Mouse (Mus musculus) liver, postnatal 0 days (tissue): ENCODE results near the gene Plaur. TPM values are rescaled to one million over a fixed set of nuclear protein-coding genes. Genes with fewer than 3 reads are reported as not detected.
"Not testable (repeated sequence)": the region's sequence is repeated elsewhere in the genome, so short reads cannot be mapped to it uniquely, and the experiment has no call there.

ENCODE experiments used
- ATAC-seq: fragments of 200-750 bp; cut with Nextera tagmentation; 2 replicates; pipeline ENCODE4 v1.8.0; 2017; ENCODE audit warnings: mild to moderate bottlenecking, moderate library complexity
- DNase-seq: peaks from one replicate; pipeline ENCODE4 v3.0.0-alpha.2; 2016
- H3K27ac ChIP-seq: fragments of 300-500 bp; sonication (generic); 2 replicates; pipeline ENCODE4 v1.5.1; 2014; ENCODE audit warnings: antibody characterized with exemption, moderate library complexity, mild to moderate bottlenecking, low read depth
- H3K27me3 ChIP-seq: fragments of 300-500 bp; sonication (generic); 2 replicates; pipeline ENCODE4 v1.6.1; 2014; ENCODE audit warnings: low read length, control low read depth, mixed read lengths; ENCODE audit not compliant: insufficient read depth
- H3K36me3 ChIP-seq: fragments of 300-500 bp; sonication (generic); replicated peaks from 2 replicates; pipeline ENCODE4 v1.6.1; 2014; ENCODE audit warnings: mild to moderate bottlenecking, control low read depth, low read length, moderate library complexity, mixed read lengths; ENCODE audit not compliant: insufficient read depth
- H3K4me1 ChIP-seq: fragments of 300-500 bp; sonication (generic); 2 replicates; pipeline ENCODE4 v1.6.1; 2014; ENCODE audit warnings: antibody characterized with exemption, mild to moderate bottlenecking, control low read depth; ENCODE audit not compliant: insufficient read depth
- H3K4me2 ChIP-seq: fragments of 300-500 bp; sonication (generic); 2 replicates; pipeline ENCODE4 v1.6.1; 2014; ENCODE audit warnings: low read depth, mild to moderate bottlenecking, low read length, moderate library complexity, mixed read lengths
- H3K4me3 ChIP-seq: fragments of 300-500 bp; sonication (generic); 2 replicates; pipeline ENCODE4 v1.5.1; 2014; ENCODE audit warnings: low read depth, low read length
- H3K9ac ChIP-seq: fragments of 300-500 bp; sonication (generic); replicated peaks from 2 replicates; pipeline ENCODE4 v1.6.1; 2014; ENCODE audit warnings: mild to moderate bottlenecking, moderate library complexity
- H3K9me3 ChIP-seq: fragments of 300-500 bp; sonication (generic); 2 replicates; pipeline ENCODE4 v1.6.1; 2016; ENCODE audit warnings: mild to moderate bottlenecking, control low read depth, low read length, mixed read lengths
- CTCF ChIP-seq: sonication (generic); IDR thresholded peaks from 2 replicates; pipeline ENCODE4 v1.5.1; 2016; ENCODE audit warnings: antibody characterized with exemption, low read depth
- EP300 ChIP-seq: IDR thresholded peaks from 2 replicates; pipeline ENCODE4 v1.6.1; 2016; ENCODE audit warnings: antibody characterized with exemption, low read depth, mild to moderate bottlenecking
- WGBS: fragments of 180-500 bp; shearing (Covaris S2); extraction: QIAGEN DNeasy Blood & Tissue Kit; methylation state at CpG from one replicate; pipeline ENCODE4 v1.1.7; 2014; ENCODE audit not compliant: insufficient replicate concordance; 5-methylcytosine and 5-hydroxymethylcytosine counted together
- polyA plus RNA-seq: library from polyadenylated mRNA; unstranded; fragments of >200 nt; fragmentation: Nextera tagmentation; extraction: Ambion mirVana; gene quantifications from 2 replicates; pipeline ENCODE4 v1.2.1, GENCODE M21; 2015

The Plaur gene
- polyA plus RNA-seq, 1 experiment from 2014 or later, result 10.8 TPM

- Histone ChIP-seq H3K4me1 (peaks cover 14% of the 10 kb centered on the region), H3K9me3 (no peaks in the 10 kb centered on the region), H3K36me3 (no peaks in the 10 kb centered on the region), H3K4me2 (peak within 1 kb of the TSS; percentile 97), H3K27ac (peak within 1 kb of the TSS; percentile 90), H3K9ac (peak within 1 kb of the TSS; percentile 86), H3K27me3 (peaks cover 11% of the 10 kb centered on the region), H3K4me3 (peak within 1 kb of the TSS; percentile 69)
- 2% methylated on average over 74 of the region's 84 CpGs for WGBS
- peak; percentile 89 for ATAC-seq
- TF ChIP-seq CTCF (no peak), EP300 (no peak)
- DNase-seq, result peak; percentile 88
Observed at GRCm38 (mm10) chr7:24506838-24507725, 44.8 kb downstream of the Plaur start, which contains the start of gene Zfp428. Gene Zfp428, plus strand, starts transcription at chr7:24507006.

DNA sequence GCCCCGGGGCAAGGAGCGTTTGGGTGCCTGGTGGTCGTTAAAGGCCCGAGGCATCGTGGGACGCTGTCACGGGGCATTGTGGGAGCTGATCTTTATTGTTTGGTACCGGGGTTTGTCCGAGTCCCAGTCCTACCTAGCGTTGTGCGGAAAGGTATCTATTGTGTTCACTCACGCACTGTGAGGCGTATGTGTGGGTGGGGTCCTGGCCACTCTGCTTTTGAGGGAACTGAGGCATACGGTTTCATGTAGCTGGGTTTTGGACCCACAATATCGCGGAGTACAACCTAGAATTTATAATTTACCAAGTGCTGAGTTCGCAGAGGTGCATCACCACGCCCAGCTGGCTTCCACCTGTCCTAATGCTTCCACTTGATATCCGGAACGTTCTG lies 45.4 kb downstream of the Plaur start:
- H3K9ac ChIP-seq, result peak overlapping the region; percentile 86
- DNase-seq (no peak), ATAC-seq (peak; percentile 3; the same call in 1 of the 2 replicates)
- WGBS, result 1% methylated on average over 20 of the region's 20 CpGs
- TF ChIP-seq CTCF (no peak), EP300 (no peak)
- peak overlapping the region; percentile 97 for H3K4me2 ChIP-seq
- H3K9me3 ChIP-seq, result no peaks in the 10 kb centered on the region
- H3K27me3 ChIP-seq, result peaks cover 6% of the 10 kb centered on the region
- peaks cover 14% of the 10 kb centered on the region for H3K4me1 ChIP-seq
- H3K27ac ChIP-seq, result peak overlapping the region; percentile 90
- H3K36me3 ChIP-seq, result no peaks in the 10 kb centered on the region
- peak overlapping the region; percentile 69 for H3K4me3 ChIP-seq

- H3K36me3 ChIP-seq, result no peaks in the 10 kb centered on the region; the same call in 1 of the 2 replicates
- 86% methylated on average over 7 of the region's 7 CpGs for WGBS
- no peaks in the 10 kb centered on the region for H3K4me1 ChIP-seq
- no peaks in the 10 kb centered on the region for H3K27me3 ChIP-seq
- no peak for TF ChIP-seq CTCF
- TF ChIP-seq EP300, result no peak
- H3K9me3 ChIP-seq, result no peaks in the 10 kb centered on the region
- ATAC-seq, result no peak
- no peak within 1 kb of the TSS for H3K9ac ChIP-seq
- no peak within 1 kb of the TSS for H3K27ac ChIP-seq
- H3K4me3 ChIP-seq, result no peak within 1 kb of the TSS
- no peak within 1 kb of the TSS for H3K4me2 ChIP-seq
- DNase-seq, result no peak
Observed at GRCm38 (mm10) chr7:24512355-24512754, 50.1 kb downstream of the Plaur start, which contains the start of gene AC161166.1. Gene AC161166.1, minus strand, starts transcription at chr7:24512455.

DNA sequence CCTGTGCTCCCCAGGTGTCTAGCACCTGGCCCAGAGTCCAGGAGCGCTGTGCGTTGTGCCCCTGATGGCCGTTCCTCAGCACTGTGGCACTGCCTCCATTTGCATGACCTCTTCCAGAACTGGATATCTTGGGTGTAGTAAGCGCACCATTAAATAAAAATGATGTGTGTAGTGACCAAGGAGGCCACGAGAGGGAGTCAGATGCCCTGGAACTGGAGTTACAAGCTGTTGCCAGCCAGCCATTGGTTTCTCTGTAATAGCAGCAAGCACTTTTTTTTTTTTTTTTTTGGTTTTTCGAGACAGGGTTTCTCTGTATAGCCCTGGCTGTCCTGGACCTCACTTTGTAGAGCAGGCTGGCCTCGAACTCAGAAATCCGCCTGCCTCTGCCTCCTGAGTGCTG lies 54.0 kb downstream of the Plaur start:
- H3K9me3 ChIP-seq, H3K4me1 ChIP-seq, ATAC-seq, H3K27me3 ChIP-seq, H3K4me3 ChIP-seq, H3K36me3 ChIP-seq, DNase-seq, H3K4me2 ChIP-seq, H3K27ac ChIP-seq, H3K9ac ChIP-seq: not testable (repeated sequence)
- peak; percentile 43 for TF ChIP-seq CTCF
- WGBS, result 69% methylated on average over 8 of the region's 8 CpGs

DNA sequence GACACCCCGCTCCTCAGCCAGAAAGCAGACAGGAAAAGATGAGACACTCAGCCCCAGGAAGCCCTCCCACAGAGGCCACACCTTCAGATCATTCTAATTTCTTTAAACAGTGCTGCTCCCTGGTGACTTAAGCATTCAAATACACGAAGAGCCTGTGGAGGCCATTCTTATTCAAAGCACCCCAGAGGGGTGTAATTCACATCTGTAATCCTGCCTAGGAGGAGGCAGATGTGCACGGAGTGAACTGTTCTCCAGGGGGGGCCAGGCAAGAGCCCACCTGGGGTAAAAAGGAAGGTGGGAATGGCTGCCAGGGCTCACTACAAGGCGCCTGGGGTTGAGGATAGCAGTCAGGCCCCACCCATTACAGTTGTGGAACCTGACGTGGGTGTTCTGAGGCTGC lies 54.8 kb downstream of the Plaur start:
- H3K36me3 ChIP-seq, result no peaks in the 10 kb centered on the region; the same call in 1 of the 2 replicates
- TF ChIP-seq EP300, result no peak
- TF ChIP-seq CTCF, result no peak
- H3K27me3 ChIP-seq, result no peaks in the 10 kb centered on the region
- no peak overlapping the region for H3K9ac ChIP-seq
- DNase-seq (no peak), ATAC-seq (no peak)
- H3K4me2 ChIP-seq, result no peak overlapping the region
- WGBS, result 76% methylated on average over 5 of the region's 5 CpGs
- H3K4me1 ChIP-seq, result no peaks in the 10 kb centered on the region
- no peak overlapping the region for H3K27ac ChIP-seq
- no peak overlapping the region for H3K4me3 ChIP-seq
- no peaks in the 10 kb centered on the region for H3K9me3 ChIP-seq

GRCm38 (mm10) chr7:24517654-24518053 lies 55.4 kb downstream of the Plaur start:
- H3K4me2 ChIP-seq, result no peak overlapping the region
- H3K9me3 ChIP-seq, result no peaks in the 10 kb centered on the region
- WGBS, result 74% methylated on average over 6 of the region's 6 CpGs
- H3K4me3 ChIP-seq, result no peak overlapping the region
- no peak for DNase-seq
- H3K27ac ChIP-seq, result no peak overlapping the region
- no peak overlapping the region for H3K9ac ChIP-seq
- TF ChIP-seq EP300 (no peak), CTCF (no peak)
- no peaks in the 10 kb centered on the region; the same call in 1 of the 2 replicates for H3K36me3 ChIP-seq
- no peaks in the 10 kb centered on the region for H3K4me1 ChIP-seq
- no peaks in the 10 kb centered on the region for H3K27me3 ChIP-seq
- ATAC-seq, result no peak
